In genomic region chrX:76123355-76123754, GRCm38 (mm10) we compare ENCODE assay signal across 9 mouse cellular contexts.
DNase-seq lines count a peak whose midpoint lies in the region; ATAC-seq and TF ChIP-seq lines count a peak whose summit lies in the region.
"Had no signal": no experiment of that assay in that cellular context is flagged by ENCODE, and none has a peak within 500 bp of the region (broad histone marks: within the 10 kb centered on the region; RNA-seq: fewer than 3 reads in every experiment).

No protein-coding gene starts in this region.

- no peak overlapping the region for H3K27ac ChIP-seq in lung, postnatal 0 days (ENCODE audit: low read length)

- no peaks in the 10 kb centered on the region for H3K9me3 ChIP-seq in lung, postnatal 0 days (ENCODE audit: low read length)

- peak; percentile 28 for ATAC-seq in lung, postnatal 0 days
- ATAC-seq: liver, postnatal 0 days had no signal

- no peak overlapping the region for H3K4me3 ChIP-seq in lung, postnatal 0 days (ENCODE audit: low read depth, low read length)

- TF ChIP-seq CTCF in lung, postnatal 0 days (IDR thresholded peaks at IDR 0.05) = no peak

- H3K4me1 ChIP-seq in lung, postnatal 0 days (ENCODE audit: insufficient read depth, low read depth, low read length) = no peaks in the 10 kb centered on the region

- no peak overlapping the region for H3K4me2 ChIP-seq in lung, postnatal 0 days (replicated peaks; ENCODE audit: low read depth, low read length)

- no peaks in the 10 kb centered on the region for H3K27me3 ChIP-seq in lung, postnatal 0 days (replicated peaks; ENCODE audit: insufficient read depth, low read length)

- intact Hi-C loops in gastrocnemius, postnatal 36 days (cut with DNase I) = no loop called here

- no peak overlapping the region for H3K9ac ChIP-seq in lung, postnatal 0 days (replicated peaks; ENCODE audit: low read depth)
- H3K9ac ChIP-seq: liver, postnatal 0 days had no signal

- no peaks in the 10 kb centered on the region for H3K36me3 ChIP-seq in lung, postnatal 0 days (ENCODE audit: insufficient read depth, low read length)

- DNase-seq in adrenal gland, postnatal 14 days = peak; percentile 21
- no peak for DNase-seq in adrenal gland, adult 2 months
- peak; percentile 58 for DNase-seq in kidney, postnatal 14 days
- DNase-seq in kidney, adult 9 months = no peak
- DNase-seq in gastrocnemius, postnatal 36 days = peak; percentile 13 to 18
- DNase-seq in lung, postnatal 0 days (ENCODE audit: low spot score) = peak; percentile 34
- DNase-seq in urinary bladder, adult 2 months (ENCODE audit: low spot score) = no peak
- no peak for DNase-seq in spleen, postnatal 36 days (ENCODE audit: low spot score in 2 of 2)
- DNase-seq: liver, postnatal 0 days had no signal

- TF ChIP-seq EP300 in lung, postnatal 0 days (IDR thresholded peaks at IDR 0.05) = 0 out of 2 replicates have a peak, but pooled peaks have one; percentile 30

- 20% methylated on average over 2 of the region's 2 CpGs for WGBS in lung, postnatal 0 days

Comparison
In these comparisons a context has a peak if more than half of its experiments do, and no peak if none do; other contexts are left out.
1. DNase-seq: peak in adrenal gland, postnatal 14 days (single experiment), kidney, postnatal 14 days (single experiment), gastrocnemius, postnatal 36 days (2 of 2) and lung, postnatal 0 days (single experiment); none in adrenal gland, adult 2 months (single experiment), kidney, adult 9 months (single experiment), urinary bladder, adult 2 months (single experiment) and spleen, postnatal 36 days (0 of 2).